ENCODE assay signal across 15 mouse cellular contexts in genomic region chr4:139827501-139828282, GRCm38 (mm10). TPM values are rescaled to one million over a fixed set of nuclear protein-coding genes. Genes with fewer than 3 reads are reported as not detected.
DNase-seq lines count a peak whose midpoint lies in the region; ATAC-seq and TF ChIP-seq lines count a peak whose summit lies in the region.
"Had no signal": no experiment of that assay in that cellular context is flagged by ENCODE, and none has a peak within 500 bp of the region (broad histone marks: within the 10 kb centered on the region; RNA-seq: fewer than 3 reads in every experiment).

No protein-coding gene starts in this region.

- H3K4me2 ChIP-seq in kidney, embryonic 16.5 days (replicated peaks; ENCODE audit: low read depth, low read length) = 0 out of 2 replicates have a peak overlapping the region, but pooled peaks have one; percentile 18
- 0 out of 2 replicates have a peak overlapping the region, but pooled peaks have one; percentile 2 for H3K4me2 ChIP-seq in forebrain, embryonic 11.5 days (ENCODE audit: low read depth, low read length, severe bottlenecking)
- H3K4me2 ChIP-seq in hindbrain, postnatal 0 days (ENCODE audit: low read depth, low read length) = peak overlapping the region; percentile 35
- peak overlapping the region; percentile 67 for H3K4me2 ChIP-seq in neural tube, embryonic 12.5 days (replicated peaks)

- no peak for DNase-seq in kidney, adult 2 months
- DNase-seq in forebrain, embryonic 11.5 days (ENCODE audit: low spot score) = no peak
- DNase-seq in hindbrain, postnatal 0 days (ENCODE audit: low spot score) = no peak
- DNase-seq in adipocyte (ENCODE audit: low spot score) = no peak
- DNase-seq: lung, postnatal 14 days; thymus, adult 18-20 months had no signal

- H3K27ac ChIP-seq in kidney, embryonic 16.5 days (ENCODE audit: low read length) = no peak overlapping the region
- H3K27ac ChIP-seq in kidney, adult 2 months (ENCODE audit: insufficient read depth, low read depth, low read length) = no peak overlapping the region
- no peak overlapping the region for H3K27ac ChIP-seq in forebrain, embryonic 11.5 days (ENCODE audit: low read depth, low read length)
- H3K27ac ChIP-seq in hindbrain, postnatal 0 days = no peak overlapping the region
- H3K27ac ChIP-seq in neural tube, embryonic 12.5 days = no peak overlapping the region

- TF ChIP-seq CTCF in kidney, adult 2 months (conservative IDR thresholded peaks at IDR 0.05; ENCODE audit: insufficient read depth, insufficient read length, low read depth, low read length) = no peak
- TF ChIP-seq CTCF in hindbrain, postnatal 0 days (IDR thresholded peaks at IDR 0.05; ENCODE audit: low read depth) = no peak

- no peaks in the 10 kb centered on the region for H3K9me3 ChIP-seq in kidney, embryonic 16.5 days (ENCODE audit: low read length)
- no peaks in the 10 kb centered on the region for H3K9me3 ChIP-seq in forebrain, embryonic 11.5 days (ENCODE audit: control insufficient read depth, low read length)
- H3K9me3 ChIP-seq in hindbrain, postnatal 0 days (ENCODE audit: low read length) = no peaks in the 10 kb centered on the region
- H3K9me3 ChIP-seq in neural tube, embryonic 12.5 days = no peaks in the 10 kb centered on the region

- H3K4me3 ChIP-seq in kidney, embryonic 16.5 days (ENCODE audit: low read length) = no peak overlapping the region
- no peak overlapping the region for H3K4me3 ChIP-seq in kidney, adult 2 months (ENCODE audit: insufficient read depth, low read depth, low read length)
- H3K4me3 ChIP-seq in forebrain, embryonic 11.5 days (ENCODE audit: low read depth, low read length) = no peak overlapping the region
- H3K4me3 ChIP-seq in hindbrain, postnatal 0 days (ENCODE audit: low read length) = peak overlapping the region; percentile 15
- H3K4me3 ChIP-seq in neural tube, embryonic 12.5 days = peak overlapping the region; percentile 9

- under 1% methylated on average over 30 of the region's 30 CpGs for whole genome bisulfite sequencing in kidney, embryonic 16.5 days
- WGBS in kidney, adult 2 months = 3% methylated on average over 30 of the region's 30 CpGs
- WGBS in forebrain, embryonic 11.5 days = 3% methylated on average over 30 of the region's 30 CpGs
- whole genome bisulfite sequencing in hindbrain, postnatal 0 days = 8% methylated on average over 29 of the region's 30 CpGs
- WGBS in neural tube, embryonic 12.5 days = 4% methylated on average over 30 of the region's 30 CpGs

- no peak overlapping the region for H3K9ac ChIP-seq in kidney, embryonic 16.5 days (replicated peaks; ENCODE audit: low read length)
- H3K9ac ChIP-seq in forebrain, embryonic 11.5 days (ENCODE audit: low read length) = no peak overlapping the region
- no peak overlapping the region for H3K9ac ChIP-seq in hindbrain, postnatal 0 days (replicated peaks; ENCODE audit: low read length)
- H3K9ac ChIP-seq in neural tube, embryonic 12.5 days = 0 out of 2 replicates have a peak overlapping the region, but pooled peaks have one; percentile 40

- peaks cover 100% of the 10 kb centered on the region for H3K27me3 ChIP-seq in kidney, embryonic 16.5 days (ENCODE audit: insufficient read depth, low read length)
- peaks cover 17% of the 10 kb centered on the region for H3K27me3 ChIP-seq in kidney, adult 2 months (replicated peaks; ENCODE audit: control insufficient read depth, insufficient read depth, low read length)
- peaks cover 99% of the 10 kb centered on the region for H3K27me3 ChIP-seq in forebrain, embryonic 11.5 days (ENCODE audit: control insufficient read depth, insufficient read depth, low read length)
- H3K27me3 ChIP-seq in hindbrain, postnatal 0 days (ENCODE audit: insufficient read depth, low read length) = peaks cover 74% of the 10 kb centered on the region
- peaks cover 87% of the 10 kb centered on the region for H3K27me3 ChIP-seq in neural tube, embryonic 12.5 days (replicated peaks)

- peaks cover 3% of the 10 kb centered on the region for H3K4me1 ChIP-seq in kidney, embryonic 16.5 days (ENCODE audit: insufficient read depth, low read length)
- peaks cover 2% of the 10 kb centered on the region; the same call in 1 of the 2 replicates for H3K4me1 ChIP-seq in kidney, adult 2 months (ENCODE audit: control insufficient read depth, insufficient read depth, low read length)
- H3K4me1 ChIP-seq in forebrain, embryonic 11.5 days (replicated peaks; ENCODE audit: control insufficient read depth, insufficient read depth, low read length) = peaks cover 37% of the 10 kb centered on the region
- no peaks in the 10 kb centered on the region for H3K4me1 ChIP-seq in hindbrain, postnatal 0 days (ENCODE audit: insufficient read depth, low read length)
- H3K4me1 ChIP-seq in neural tube, embryonic 12.5 days = peaks cover 78% of the 10 kb centered on the region

- H3K36me3 ChIP-seq in kidney, embryonic 16.5 days (ENCODE audit: insufficient read depth, low read length) = no peaks in the 10 kb centered on the region
- H3K36me3 ChIP-seq in kidney, adult 2 months (ENCODE audit: control insufficient read depth, insufficient read depth, low read length) = no peaks in the 10 kb centered on the region
- no peaks in the 10 kb centered on the region for H3K36me3 ChIP-seq in forebrain, embryonic 11.5 days (ENCODE audit: control insufficient read depth, insufficient read depth, low read length)
- no peaks in the 10 kb centered on the region for H3K36me3 ChIP-seq in hindbrain, postnatal 0 days (ENCODE audit: insufficient read depth, low read length)
- H3K36me3 ChIP-seq in neural tube, embryonic 12.5 days = no peaks in the 10 kb centered on the region; the same call in 1 of the 2 replicates

- ATAC-seq in kidney, embryonic 16.5 days (ENCODE audit: low FRiP score, low TSS enrichment) = no peak
- no peak for ATAC-seq in forebrain, embryonic 11.5 days (replicated peaks; ENCODE audit: low FRiP score)
- ATAC-seq in hindbrain, postnatal 0 days = no peak
- no peak for ATAC-seq in neural tube, embryonic 12.5 days (ENCODE audit: low FRiP score, low read depth)
- no peak for ATAC-seq in CD4-positive, CD25-positive, alpha-beta regulatory T cell, adult 4 months
- no peak for ATAC-seq in erythroblast, adult 5-6 weeks (replicated peaks; ENCODE audit: low FRiP score, poor library complexity, severe bottlenecking)

- no peak for TF ChIP-seq POLR2A in kidney, adult 2 months (IDR thresholded peaks at IDR 0.05; ENCODE audit: low read depth, low read length)

RNA-seq across cellular contexts. Expression of gene Pax7, which starts 5.6 kb away (rescaled TPM):
- 0.03 TPM in 1 of 2 replicates, not detected in the other for polyA plus RNA-seq in kidney, embryonic 16.5 days (2015; fragmentation: Nextera tagmentation; extraction: Ambion mirVana)
- polyA plus RNA-seq in kidney, adult 2 months (2012; rRNA removed) = 0.06 TPM in 1 of 2 replicates, not detected in the other
- 0.57 and 0.73 TPM in 2 replicates for polyA plus RNA-seq in forebrain, embryonic 11.5 days (2014; fragmentation: Nextera tagmentation; extraction: Ambion mirVana)
- total RNA-seq in hindbrain, postnatal 0 days (2014; rRNA removed) = 2.6 and 3.6 TPM in 2 replicates
- 0.30 and 0.41 TPM in 2 replicates for polyA plus RNA-seq in hindbrain, postnatal 0 days (2015; fragmentation: Nextera tagmentation; extraction: Ambion mirVana)
- 2.3 and 2.7 TPM in 2 replicates for polyA plus RNA-seq in neural tube, embryonic 12.5 days (2016; fragmentation: Nextera tagmentation; extraction: Ambion mirVana)
- polyA plus RNA-seq in CD4-positive, CD25-positive, alpha-beta regulatory T cell, adult 4 months (2017; shearing (Covaris generic)) = not detected
- not detected in 2 replicates for total RNA-seq in erythroblast, adult 5-6 weeks (2015; ENCODE audit: low replicate concordance)
- 0.14 TPM in 1 of 2 replicates, not detected in the other for total RNA-seq in erythroblast, adult 5-6 weeks (2017; ENCODE audit: low replicate concordance)
- total RNA-seq: hematopoietic stem cell, adult 5-6 weeks; left cerebral cortex, postnatal 25 days; neutrophil, adult 5-6 weeks had no signal
- polyA plus RNA-seq: cortical plate, adult 2 months; small intestine, adult 2 months had no signal

Comparison
In these comparisons a context has a peak if more than half of its experiments do, and no peak if none do; other contexts are left out.
1. H3K4me2 ChIP-seq: peak in every context shown above with its lines; median percentile 67 in neural tube, embryonic 12.5 days; 35 in hindbrain, postnatal 0 days; 18 in kidney, embryonic 16.5 days; 2 in forebrain, embryonic 11.5 days.
2. H3K4me3 ChIP-seq: peak in hindbrain, postnatal 0 days (single experiment) and neural tube, embryonic 12.5 days (single experiment); none in kidney, embryonic 16.5 days (single experiment), kidney, adult 2 months (single experiment) and forebrain, embryonic 11.5 days (single experiment).